ENCODE assay signal across 22 mouse cellular contexts in genomic region chr19:3698035-3698434, GRCm38 (mm10). TPM values are rescaled to one million over a fixed set of nuclear protein-coding genes. Genes with fewer than 3 reads are reported as not detected.
DNase-seq lines count a peak whose midpoint lies in the region; ATAC-seq and TF ChIP-seq lines count a peak whose summit lies in the region.
"Had no signal": no experiment of that assay in that cellular context is flagged by ENCODE, and none has a peak within 500 bp of the region (broad histone marks: within the 10 kb centered on the region; RNA-seq: fewer than 3 reads in every experiment).

No protein-coding gene starts in this region.

- no peak for TF ChIP-seq POLR2A in liver, adult 2 months (IDR thresholded peaks at IDR 0.05; ENCODE audit: extremely low read depth, insufficient read depth, low read length)

- no peak overlapping the region for H3K9ac ChIP-seq in liver, adult 2 months (ENCODE audit: low read depth, low read length)
- no peak overlapping the region for H3K9ac ChIP-seq in liver, embryonic 15.5 days
- H3K9ac ChIP-seq in liver, postnatal 0 days (replicated peaks), result peak overlapping the region; percentile 48
- H3K9ac ChIP-seq: embryonic facial prominence, embryonic 13.5 days; embryonic facial prominence, embryonic 15.5 days; forebrain, embryonic 12.5 days had no signal

- no peaks in the 10 kb centered on the region for H3K27me3 ChIP-seq in liver, adult 2 months (ENCODE audit: control insufficient read depth, insufficient read depth, low read length)
- H3K27me3 ChIP-seq in liver, embryonic 15.5 days, result no peaks in the 10 kb centered on the region
- no peaks in the 10 kb centered on the region for H3K27me3 ChIP-seq in liver, postnatal 0 days (ENCODE audit: insufficient read depth, low read length)
- H3K27me3 ChIP-seq: embryonic facial prominence, embryonic 13.5 days; embryonic facial prominence, embryonic 15.5 days; forebrain, embryonic 12.5 days had no signal

- H3K36me3 ChIP-seq in liver, adult 2 months (ENCODE audit: control insufficient read depth, insufficient read depth, low read length), result no peaks in the 10 kb centered on the region
- H3K36me3 ChIP-seq in liver, embryonic 15.5 days (replicated peaks), result no peaks in the 10 kb centered on the region
- H3K36me3 ChIP-seq in liver, postnatal 0 days (replicated peaks; ENCODE audit: insufficient read depth, low read length), result no peaks in the 10 kb centered on the region
- H3K36me3 ChIP-seq: embryonic facial prominence, embryonic 13.5 days; embryonic facial prominence, embryonic 15.5 days; forebrain, embryonic 10.5 days; forebrain, embryonic 12.5 days had no signal

- H3K4me3 ChIP-seq in liver, adult 2 months (ENCODE audit: insufficient read depth, low read depth, low read length), result no peak overlapping the region
- no peak overlapping the region for H3K4me3 ChIP-seq in liver, embryonic 15.5 days (replicated peaks)
- H3K4me3 ChIP-seq in liver, postnatal 0 days (ENCODE audit: low read depth, low read length), result no peak overlapping the region
- H3K4me3 ChIP-seq: embryonic facial prominence, embryonic 13.5 days; embryonic facial prominence, embryonic 15.5 days; erythroblast, embryonic 14.5 days; forebrain, embryonic 10.5 days; forebrain, embryonic 12.5 days had no signal

- no peak for TF ChIP-seq CTCF in liver, adult 2 months (IDR thresholded peaks at IDR 0.05; ENCODE audit: low read depth, low read length)
- TF ChIP-seq CTCF in liver, postnatal 0 days (IDR thresholded peaks at IDR 0.05; ENCODE audit: low read depth), result no peak

- peak; percentile 22; the same call in 1 of the 2 replicates for ATAC-seq in liver, embryonic 15.5 days (ENCODE audit: insufficient read depth)
- ATAC-seq in liver, postnatal 0 days, result peak; percentile 82
- ATAC-seq: forebrain, embryonic 14.5 days; forebrain, embryonic 16.5 days had no signal

- H3K79me2 ChIP-seq in liver, adult 2 months (ENCODE audit: control insufficient read depth, insufficient read depth, low read length), result no peaks in the 10 kb centered on the region

- no peaks in the 10 kb centered on the region for H3K9me3 ChIP-seq in liver, embryonic 15.5 days (replicated peaks)
- no peaks in the 10 kb centered on the region for H3K9me3 ChIP-seq in liver, postnatal 0 days (ENCODE audit: low read length)
- H3K9me3 ChIP-seq: embryonic facial prominence, embryonic 13.5 days; embryonic facial prominence, embryonic 15.5 days; forebrain, embryonic 10.5 days; forebrain, embryonic 12.5 days had no signal

- peak; percentile 44; the same call in 1 of the 2 replicates for TF ChIP-seq EP300 in liver, postnatal 0 days (IDR thresholded peaks at IDR 0.05; ENCODE audit: low read depth)

- H3K27ac ChIP-seq in liver, adult 2 months (replicated peaks; ENCODE audit: insufficient read depth, low read depth, low read length), result no peak overlapping the region
- no peak overlapping the region for H3K27ac ChIP-seq in liver, embryonic 15.5 days (replicated peaks)
- peak overlapping the region; percentile 82 for H3K27ac ChIP-seq in liver, postnatal 0 days (ENCODE audit: low read depth)
- H3K27ac ChIP-seq: embryonic facial prominence, embryonic 13.5 days; embryonic facial prominence, embryonic 15.5 days; forebrain, embryonic 10.5 days; forebrain, embryonic 12.5 days had no signal

- peak; percentile 55 for DNase-seq in liver, adult 2 months (ENCODE audit: extremely low read depth, low read depth, low spot score)
- no peak for DNase-seq in liver
- DNase-seq in liver, postnatal 0 days, result peak; percentile 54
- no peak for DNase-seq in layer of hippocampus, adult 9-11 months
- DNase-seq: adrenal gland, adult 2 months; adrenal gland, postnatal 10 days; adrenal gland, postnatal 25 days; cerebellum, adult 11 months; cerebellum, adult 18-20 months; cerebellum, adult 8-10 months; cerebellum, adult 9-11 months; cerebellum, postnatal 14 days; cerebellum, postnatal 36 days; embryo, embryonic 11 days had no signal

- no peak overlapping the region for H3K4me2 ChIP-seq in liver, embryonic 15.5 days
- H3K4me2 ChIP-seq in liver, postnatal 0 days (ENCODE audit: low read depth, low read length), result peak overlapping the region; percentile 40; the same call in 1 of the 2 replicates
- H3K4me2 ChIP-seq: embryonic facial prominence, embryonic 13.5 days; embryonic facial prominence, embryonic 15.5 days; forebrain, embryonic 12.5 days had no signal

- peaks cover 21% of the 10 kb centered on the region for H3K4me1 ChIP-seq in liver, adult 2 months (ENCODE audit: control insufficient read depth, insufficient read depth, low read length)
- peaks cover 12% of the 10 kb centered on the region for H3K4me1 ChIP-seq in liver, embryonic 15.5 days (replicated peaks)
- peaks cover 13% of the 10 kb centered on the region for H3K4me1 ChIP-seq in liver, postnatal 0 days (ENCODE audit: insufficient read depth)
- H3K4me1 ChIP-seq: embryonic facial prominence, embryonic 13.5 days; embryonic facial prominence, embryonic 15.5 days; forebrain, embryonic 10.5 days; forebrain, embryonic 12.5 days had no signal

- 22% methylated on average over 7 of the region's 7 CpGs for WGBS in liver, adult 2 months
- WGBS in liver, embryonic 15.5 days (ENCODE audit: insufficient replicate concordance), result 58% methylated on average over 7 of the region's 7 CpGs
- 64% methylated on average over 7 of the region's 7 CpGs for WGBS in liver, postnatal 0 days (ENCODE audit: insufficient replicate concordance)

RNA-seq across cellular contexts. Expression of gene 1810055G02Rik, which starts 10.1 kb away (rescaled TPM):
- total RNA-seq in liver, adult 2 months (2014; rRNA removed), result 10.6 and 20.1 TPM in 2 replicates
- polyA plus RNA-seq in liver, adult 2 months (2012; rRNA removed), result 18.4 and 26.9 TPM in 2 replicates
- 16.0 and 16.6 TPM in 2 replicates for polyA plus RNA-seq in liver, embryonic 15.5 days (2015; fragmentation: Nextera tagmentation; extraction: Ambion mirVana)
- polyA plus RNA-seq in liver, postnatal 0 days (2015; fragmentation: Nextera tagmentation; extraction: Ambion mirVana), result 48.2 and 52.7 TPM in 2 replicates

RNA-seq across cellular contexts. Expression of gene Lrp5, which starts 11.7 kb away (rescaled TPM):
- total RNA-seq in liver, adult 2 months (2014; rRNA removed), result 14.1 and 23.2 TPM in 2 replicates
- polyA plus RNA-seq in liver, adult 2 months (2012; rRNA removed), result 32.6 and 42.4 TPM in 2 replicates
- polyA plus RNA-seq in liver, embryonic 15.5 days (2015; fragmentation: Nextera tagmentation; extraction: Ambion mirVana), result 2.1 and 2.6 TPM in 2 replicates
- 2.7 and 3.6 TPM in 2 replicates for polyA plus RNA-seq in liver, postnatal 0 days (2015; fragmentation: Nextera tagmentation; extraction: Ambion mirVana)

Comparison
In these comparisons a context has a peak if more than half of its experiments do, and no peak if none do; other contexts are left out.
1. DNase-seq: peak in liver, adult 2 months (single experiment) and liver, postnatal 0 days (single experiment); none in liver (single experiment) and layer of hippocampus, adult 9-11 months (single experiment).